31 mouse cellular contexts compared by ENCODE assay signal in genomic region chr17:46838396-46838920, GRCm38 (mm10). TPM values are rescaled to one million over a fixed set of nuclear protein-coding genes. Genes with fewer than 3 reads are reported as not detected.
DNase-seq lines count a peak whose midpoint lies in the region; ATAC-seq lines count a peak whose summit lies in the region.
"Had no signal": no experiment of that assay in that cellular context is flagged by ENCODE, and none has a peak within 500 bp of the region (broad histone marks: within the 10 kb centered on the region; RNA-seq: fewer than 3 reads in every experiment).

No protein-coding gene starts in this region.

- H3K9ac ChIP-seq in kidney, embryonic 15.5 days = no peak overlapping the region
- H3K9ac ChIP-seq in liver, embryonic 16.5 days (ENCODE audit: low read depth, low read length) = no peak overlapping the region
- no peak overlapping the region for H3K9ac ChIP-seq in intestine, embryonic 16.5 days (ENCODE audit: low read depth, low read length)
- H3K9ac ChIP-seq: embryonic facial prominence, embryonic 15.5 days; heart, embryonic 15.5 days; intestine, embryonic 15.5 days; limb, embryonic 15.5 days; midbrain, embryonic 12.5 days; neural tube, embryonic 12.5 days had no signal

- no peak for DNase-seq in kidney, postnatal 25 days
- DNase-seq in liver = no peak
- no peak for DNase-seq in cerebellum, adult 11-12 months
- DNase-seq: adrenal gland, postnatal 25 days; cerebellum, adult 18-20 months; cerebellum, postnatal 25 days; gastrocnemius, postnatal 14 days; kidney, adult 9 months; layer of hippocampus, postnatal 36 days; lung, adult 2 months; lung, postnatal 10 days; right cerebral cortex, adult 18-20 months; spleen, adult 18-20 months had no signal

- no peak overlapping the region for H3K4me3 ChIP-seq in kidney, embryonic 15.5 days (replicated peaks)
- no peak overlapping the region for H3K4me3 ChIP-seq in liver, embryonic 16.5 days (ENCODE audit: low read depth, low read length)
- no peak overlapping the region for H3K4me3 ChIP-seq in intestine, embryonic 16.5 days (ENCODE audit: low read length)
- H3K4me3 ChIP-seq: embryonic facial prominence, embryonic 10.5 days; embryonic facial prominence, embryonic 15.5 days; heart, embryonic 10.5 days; heart, embryonic 15.5 days; intestine, embryonic 15.5 days; limb, embryonic 10.5 days; limb, embryonic 15.5 days; midbrain, embryonic 12.5 days; myocyte; neural tube, embryonic 12.5 days had no signal

- peak overlapping the region; percentile 7; the same call in 1 of the 2 replicates for H3K27ac ChIP-seq in kidney, embryonic 15.5 days
- no peak overlapping the region for H3K27ac ChIP-seq in liver, embryonic 16.5 days (ENCODE audit: low read length)
- no peak overlapping the region for H3K27ac ChIP-seq in intestine, embryonic 16.5 days (ENCODE audit: low read length)
- H3K27ac ChIP-seq: embryonic facial prominence, embryonic 10.5 days; embryonic facial prominence, embryonic 15.5 days; heart, embryonic 10.5 days; heart, embryonic 15.5 days; hindbrain, postnatal 0 days; intestine, embryonic 15.5 days; limb, embryonic 10.5 days; limb, embryonic 15.5 days; macrophage; midbrain, embryonic 12.5 days; neural tube, embryonic 12.5 days; stomach, postnatal 0 days had no signal

- H3K4me1 ChIP-seq in kidney, embryonic 15.5 days = peaks cover 32% of the 10 kb centered on the region
- H3K4me1 ChIP-seq in liver, embryonic 16.5 days (ENCODE audit: control insufficient read depth, low read depth, low read length) = peaks cover 6% of the 10 kb centered on the region
- H3K4me1 ChIP-seq in intestine, embryonic 16.5 days (ENCODE audit: control insufficient read depth, insufficient read depth, low read length) = 0 out of 2 replicates have a peak, but pooled peaks cover 5% of the 10 kb centered on the region
- H3K4me1 ChIP-seq: embryonic facial prominence, embryonic 10.5 days; embryonic facial prominence, embryonic 15.5 days; heart, embryonic 10.5 days; heart, embryonic 15.5 days; intestine, embryonic 15.5 days; limb, embryonic 15.5 days had no signal

- no peaks in the 10 kb centered on the region for H3K36me3 ChIP-seq in kidney, embryonic 15.5 days
- no peaks in the 10 kb centered on the region for H3K36me3 ChIP-seq in liver, embryonic 16.5 days (ENCODE audit: control insufficient read depth, insufficient read depth)
- H3K36me3 ChIP-seq in intestine, embryonic 16.5 days (ENCODE audit: control insufficient read depth, insufficient read depth, low read length) = no peaks in the 10 kb centered on the region
- H3K36me3 ChIP-seq: embryonic facial prominence, embryonic 15.5 days; heart, embryonic 10.5 days; heart, embryonic 15.5 days; intestine, embryonic 15.5 days; limb, embryonic 10.5 days; midbrain, embryonic 12.5 days had no signal

- no peaks in the 10 kb centered on the region for H3K27me3 ChIP-seq in kidney, embryonic 15.5 days
- no peaks in the 10 kb centered on the region for H3K27me3 ChIP-seq in liver, embryonic 16.5 days (ENCODE audit: control insufficient read depth, insufficient read depth, low read depth, low read length)
- H3K27me3 ChIP-seq in intestine, embryonic 16.5 days (replicated peaks; ENCODE audit: control insufficient read depth, insufficient read depth, low read length) = no peaks in the 10 kb centered on the region
- H3K27me3 ChIP-seq: embryonic facial prominence, embryonic 15.5 days; heart, embryonic 15.5 days; intestine, embryonic 15.5 days; limb, embryonic 15.5 days; midbrain, embryonic 12.5 days; neural tube, embryonic 12.5 days had no signal

- no peak overlapping the region for H3K4me2 ChIP-seq in kidney, embryonic 15.5 days
- no peak overlapping the region for H3K4me2 ChIP-seq in liver, embryonic 16.5 days (ENCODE audit: low read depth, low read length)
- no peak overlapping the region for H3K4me2 ChIP-seq in intestine, embryonic 16.5 days (ENCODE audit: low read depth, low read length)
- H3K4me2 ChIP-seq: embryonic facial prominence, embryonic 15.5 days; heart, embryonic 15.5 days; intestine, embryonic 15.5 days; limb, embryonic 15.5 days; midbrain, embryonic 12.5 days; neural tube, embryonic 12.5 days had no signal

- WGBS in kidney, embryonic 15.5 days = 49% methylated on average over 7 of the region's 7 CpGs
- 53% methylated on average over 7 of the region's 7 CpGs for WGBS in liver, embryonic 16.5 days (ENCODE audit: insufficient replicate concordance)
- 71% methylated on average over 7 of the region's 7 CpGs for WGBS in intestine, embryonic 16.5 days

- H3K9me3 ChIP-seq in kidney, embryonic 15.5 days (replicated peaks) = no peaks in the 10 kb centered on the region
- no peaks in the 10 kb centered on the region for H3K9me3 ChIP-seq in liver, embryonic 16.5 days (replicated peaks; ENCODE audit: control insufficient read depth, low read length)
- H3K9me3 ChIP-seq in intestine, embryonic 16.5 days (ENCODE audit: control insufficient read depth, low read length) = no peaks in the 10 kb centered on the region
- H3K9me3 ChIP-seq: embryonic facial prominence, embryonic 10.5 days; embryonic facial prominence, embryonic 15.5 days; heart, embryonic 10.5 days; heart, embryonic 15.5 days; intestine, embryonic 15.5 days; limb, embryonic 10.5 days; limb, embryonic 15.5 days; midbrain, embryonic 12.5 days; neural tube, embryonic 12.5 days had no signal

- no peak for ATAC-seq in kidney, embryonic 15.5 days (replicated peaks; ENCODE audit: low FRiP score)
- peak; percentile 35; the same call in 1 of the 2 replicates for ATAC-seq in liver, embryonic 16.5 days (ENCODE audit: low read depth)
- 0 out of 2 replicates have a peak, but pooled peaks have one; percentile 35 for ATAC-seq in erythroblast, adult 5-6 weeks (replicated peaks; ENCODE audit: low FRiP score, poor library complexity, severe bottlenecking)
- ATAC-seq in intestine, embryonic 16.5 days = no peak
- ATAC-seq: forebrain, embryonic 14.5 days; hindbrain, postnatal 0 days; intestine, embryonic 15.5 days had no signal

RNA-seq across cellular contexts. Expression of gene Bicral, which starts 19.8 kb away (rescaled TPM):
- 4.2 and 4.9 TPM in 2 replicates for polyA plus RNA-seq in kidney, embryonic 15.5 days (2015; fragmentation: Nextera tagmentation; extraction: Ambion mirVana)
- 2.4 and 2.5 TPM in 2 replicates for polyA plus RNA-seq in liver, embryonic 16.5 days (2015; fragmentation: Nextera tagmentation; extraction: Ambion mirVana)
- total RNA-seq in erythroblast, adult 5-6 weeks (2015; ENCODE audit: low replicate concordance) = 6.5 and 7.5 TPM in 2 replicates
- 3.7 and 4.0 TPM in 2 replicates for total RNA-seq in erythroblast, adult 5-6 weeks (2017; ENCODE audit: low replicate concordance)
- polyA plus RNA-seq in intestine, embryonic 16.5 days (2015; fragmentation: Nextera tagmentation; extraction: Ambion mirVana) = 3.0 TPM in 2 replicates

RNA-seq across cellular contexts. Expression of gene Tbcc, which starts 52.0 kb away (rescaled TPM):
- polyA plus RNA-seq in kidney, embryonic 15.5 days (2015; fragmentation: Nextera tagmentation; extraction: Ambion mirVana) = 59.3 and 59.7 TPM in 2 replicates
- polyA plus RNA-seq in liver, embryonic 16.5 days (2015; fragmentation: Nextera tagmentation; extraction: Ambion mirVana) = 15.5 and 16.3 TPM in 2 replicates
- 2.3 and 8.1 TPM in 2 replicates for total RNA-seq in erythroblast, adult 5-6 weeks (2015; ENCODE audit: low replicate concordance)
- total RNA-seq in erythroblast, adult 5-6 weeks (2017; ENCODE audit: low replicate concordance) = 1.7 and 5.4 TPM in 2 replicates
- 31.8 and 35.8 TPM in 2 replicates for polyA plus RNA-seq in intestine, embryonic 16.5 days (2015; fragmentation: Nextera tagmentation; extraction: Ambion mirVana)

RNA-seq across cellular contexts. Expression of gene Rpl7l1, which starts 56.0 kb away (rescaled TPM):
- polyA plus RNA-seq in kidney, embryonic 15.5 days (2015; fragmentation: Nextera tagmentation; extraction: Ambion mirVana) = 179 and 189 TPM in 2 replicates
- 68.9 and 72.2 TPM in 2 replicates for polyA plus RNA-seq in liver, embryonic 16.5 days (2015; fragmentation: Nextera tagmentation; extraction: Ambion mirVana)
- total RNA-seq in erythroblast, adult 5-6 weeks (2015; ENCODE audit: low replicate concordance) = 21.1 and 22.7 TPM in 2 replicates
- total RNA-seq in erythroblast, adult 5-6 weeks (2017; ENCODE audit: low replicate concordance) = 19.1 and 46.3 TPM in 2 replicates
- 142 and 153 TPM in 2 replicates for polyA plus RNA-seq in intestine, embryonic 16.5 days (2015; fragmentation: Nextera tagmentation; extraction: Ambion mirVana)

Comparison
In these comparisons a context has a peak if more than half of its experiments do, and no peak if none do; other contexts are left out.
1. ATAC-seq: peak in liver, embryonic 16.5 days (single experiment) and erythroblast, adult 5-6 weeks (single experiment); none in kidney, embryonic 15.5 days (single experiment) and intestine, embryonic 16.5 days (single experiment).